Mouse (Mus musculus) right cerebral cortex, adult 18-20 months (tissue): ENCODE measurements at regions not wholly inside any gene's neighbourhood (a gene's known extent, or its start where the extent isn't known, plus 50 kb on each side); places are given as distances from the start of the nearest gene placed in this dataset.
A peak's percentile ranks its signal among the peaks of the same experiment; 100 is the strongest.

Experiments
- DNase-seq: peaks from one replicate; pipeline ENCODE4 v3.0.0; 2022; ENCODE audit warnings: mixed read lengths

DNA sequence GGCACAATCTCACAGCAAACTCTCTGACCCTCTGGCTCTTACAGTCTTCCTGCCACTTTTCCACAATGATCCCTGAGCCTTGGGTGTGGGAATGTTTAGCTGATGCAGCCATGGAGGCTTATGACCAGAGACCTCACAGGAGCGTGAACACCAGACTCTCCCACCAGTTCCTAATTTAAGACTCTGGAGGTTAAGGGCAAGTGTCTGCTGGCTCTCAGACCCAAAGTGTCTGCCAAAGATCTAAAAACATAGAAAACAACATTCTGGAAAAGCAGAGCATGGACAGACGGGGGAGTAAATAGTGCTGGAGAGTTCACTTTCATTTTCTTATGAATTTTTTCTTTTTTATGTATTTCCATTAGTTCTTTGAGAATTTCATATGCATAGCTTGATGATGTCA is 440.7 kb downstream of the Adam3 start:
- no peak for DNase-seq

DNA sequence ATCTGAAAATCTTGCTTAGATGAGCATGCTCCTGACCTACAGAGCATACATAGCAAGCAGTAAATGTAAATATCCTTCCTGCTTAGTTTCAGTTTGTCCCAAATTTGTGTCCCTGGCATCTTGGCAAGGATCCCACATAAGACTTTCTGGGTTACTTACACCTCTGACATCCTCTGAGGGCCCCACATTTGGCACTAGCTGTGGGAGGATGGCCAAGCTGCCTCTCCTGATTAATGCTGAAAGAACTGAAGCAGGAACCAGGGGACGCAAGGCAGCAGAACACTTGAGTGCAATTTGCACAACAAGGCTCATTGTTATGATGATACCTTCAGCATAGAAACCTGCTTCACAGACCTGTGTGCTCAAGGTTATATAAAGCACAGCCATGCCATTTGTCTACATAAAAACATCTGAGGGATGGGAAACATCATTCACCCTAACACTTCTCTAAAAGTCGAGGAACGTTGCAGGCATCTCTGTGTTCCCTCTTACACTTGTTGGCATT is 441.7 kb downstream of the Adam3 start:
- no peak for DNase-seq

DNA sequence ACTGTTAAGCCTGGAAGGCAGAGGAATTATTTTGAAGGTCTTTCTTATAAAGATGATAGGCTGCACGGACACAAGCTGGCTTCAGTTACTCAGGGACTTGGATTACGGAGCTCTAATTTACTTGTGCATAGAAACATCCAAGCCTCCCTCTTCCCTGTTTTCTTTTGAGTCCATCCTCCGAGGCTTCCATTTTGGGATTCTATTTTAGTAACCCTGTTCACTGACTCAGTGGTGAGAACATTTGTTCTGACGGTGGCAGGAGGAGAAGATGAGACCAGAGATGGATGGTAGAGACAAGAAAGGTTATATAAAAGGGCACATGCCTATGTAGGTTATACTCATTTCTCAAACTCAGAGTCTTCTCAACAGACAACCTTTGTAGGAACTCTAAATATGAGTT is 445.4 kb downstream of the Adam3 start:
- peak; percentile 42 for DNase-seq

- no peak for DNase-seq
These were observed 447.3 kb downstream of the Adam3 start for GRCm38 (mm10) chr8:24278391-24278790.

DNA sequence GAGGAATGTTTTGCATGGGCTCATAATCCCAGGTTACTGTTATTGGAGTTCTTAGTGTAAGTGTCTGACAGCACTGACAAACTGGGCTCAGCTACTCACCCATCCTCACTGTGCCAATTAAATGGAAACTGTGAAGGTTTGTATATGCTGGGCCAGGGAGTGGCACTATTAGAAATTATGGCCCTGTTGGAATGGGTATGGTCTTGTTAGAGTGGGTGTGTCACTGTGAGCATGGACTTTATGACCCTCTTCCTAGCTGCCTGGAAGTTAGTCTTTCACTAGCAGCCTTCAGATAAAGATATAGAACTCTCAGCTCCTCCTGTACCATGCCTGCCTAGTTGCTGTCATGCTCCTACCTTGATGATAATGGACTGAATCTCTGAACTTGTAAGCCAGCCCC is 464.3 kb downstream of the Adam3 start:
- DNase-seq, result no peak

GRCm38 (mm10) chr8:24258622-24259021 is 467.0 kb downstream of the Adam3 start:
- DNase-seq, result no peak

- peak; percentile 24 for DNase-seq
These were observed 483.4 kb downstream of the Adam3 start for GRCm38 (mm10) chr8:24242211-24242610.

- DNase-seq, result no peak
These were observed 485.3 kb downstream of the Adam3 start for GRCm38 (mm10) chr8:24240211-24240983.

GRCm38 (mm10) chr8:24234981-24235380 is 490.7 kb downstream of the Adam3 start:
- no peak for DNase-seq

- DNase-seq, result peak; percentile 83
These were observed 497.5 kb downstream of the Adam3 start for GRCm38 (mm10) chr8:24228148-24228547.

DNA sequence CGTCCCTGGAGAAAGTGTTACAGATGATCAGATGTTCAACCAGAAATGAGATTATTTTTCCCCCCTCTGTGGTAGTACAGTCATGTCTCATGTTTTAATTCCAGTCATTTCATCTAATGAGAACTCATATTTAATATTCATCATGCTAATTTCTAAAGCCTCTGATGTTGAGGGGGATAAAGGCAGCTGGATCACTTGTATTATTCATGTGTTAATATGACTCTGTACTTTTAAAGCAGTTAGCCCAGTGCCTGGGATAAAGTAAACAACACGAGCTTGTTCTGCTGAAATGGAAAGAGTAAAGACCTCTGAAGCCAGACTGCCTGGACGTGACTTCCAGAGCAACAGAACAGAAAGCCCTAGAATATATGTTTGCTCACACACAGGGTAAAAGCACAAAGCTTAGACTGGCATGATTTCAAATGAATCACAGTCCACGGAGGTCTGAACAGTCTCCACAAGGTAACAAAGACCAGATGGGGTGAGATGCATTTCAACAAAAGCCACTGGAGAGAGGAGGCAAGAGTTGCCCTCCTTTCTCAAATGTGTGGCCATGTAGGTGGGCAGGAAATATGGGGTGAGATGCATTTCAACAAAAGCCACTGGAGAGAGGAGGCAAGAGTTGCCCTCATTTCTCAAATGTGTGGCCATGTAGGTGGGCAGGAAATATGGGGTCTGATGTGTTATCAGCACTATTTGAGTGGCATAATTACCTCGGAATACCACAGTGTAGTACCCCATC is 498.1 kb downstream of the Adam3 start:
- peak; percentile 25 for DNase-seq

GRCm38 (mm10) chr8:24220222-24220621 is 505.4 kb downstream of the Adam3 start:
- peak; percentile 67 for DNase-seq

GRCm38 (mm10) chr8:24216655-24217054 is 509.0 kb downstream of the Adam3 start:
- DNase-seq, result peak; percentile 69

GRCm38 (mm10) chr8:24215510-24216138 is 510.0 kb downstream of the Adam3 start:
- peak; percentile 26 for DNase-seq

- peak; percentile 63 for DNase-seq
These were observed 511.3 kb downstream of the Adam3 start for GRCm38 (mm10) chr8:24214315-24214714.

DNA sequence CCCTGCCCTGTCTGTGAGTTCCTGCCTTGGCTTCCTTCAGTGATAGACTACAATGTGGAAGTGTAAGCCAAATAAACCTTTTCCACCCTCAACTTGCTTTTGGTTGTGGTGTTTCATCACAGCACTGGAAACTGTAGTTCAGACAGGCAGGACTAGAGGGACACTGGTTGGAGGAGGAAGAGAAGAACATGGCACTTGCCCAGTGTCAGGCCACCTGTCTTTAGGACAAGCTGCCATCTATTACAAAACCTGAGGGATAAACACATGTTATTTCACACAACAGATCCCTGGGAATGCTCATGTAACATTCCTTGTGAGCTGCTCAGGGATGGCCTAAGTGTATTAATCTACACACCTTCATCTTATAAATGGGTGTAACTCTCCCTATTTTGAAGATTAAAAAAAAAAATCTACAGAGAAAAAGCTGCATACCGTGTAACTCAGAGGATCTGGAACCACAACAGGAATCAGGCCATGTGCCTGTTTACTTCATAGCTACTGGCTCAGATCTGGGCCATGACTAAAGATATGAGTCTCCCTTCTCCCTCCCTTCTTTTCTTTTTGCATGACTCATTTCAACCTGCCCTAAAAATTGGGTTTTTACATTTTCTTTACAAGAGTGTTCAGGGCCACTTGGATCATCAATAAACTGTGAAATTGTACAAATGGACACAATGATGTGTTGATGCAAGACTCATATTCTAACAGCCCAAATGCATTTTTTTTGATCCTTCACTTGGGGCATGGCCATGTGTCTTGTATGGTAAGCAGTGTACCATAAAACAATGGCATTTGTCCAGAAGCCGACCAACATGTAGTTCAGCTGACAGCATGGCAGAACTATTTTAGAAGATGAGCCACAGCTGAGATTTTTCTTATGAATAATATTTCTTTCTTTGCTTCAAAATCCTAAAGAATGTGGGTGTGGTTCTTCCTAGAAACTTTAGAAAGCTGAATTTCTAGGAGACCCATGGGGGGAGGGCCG is 513.1 kb downstream of the Adam3 start:
- peak; percentile 40 for DNase-seq

DNA sequence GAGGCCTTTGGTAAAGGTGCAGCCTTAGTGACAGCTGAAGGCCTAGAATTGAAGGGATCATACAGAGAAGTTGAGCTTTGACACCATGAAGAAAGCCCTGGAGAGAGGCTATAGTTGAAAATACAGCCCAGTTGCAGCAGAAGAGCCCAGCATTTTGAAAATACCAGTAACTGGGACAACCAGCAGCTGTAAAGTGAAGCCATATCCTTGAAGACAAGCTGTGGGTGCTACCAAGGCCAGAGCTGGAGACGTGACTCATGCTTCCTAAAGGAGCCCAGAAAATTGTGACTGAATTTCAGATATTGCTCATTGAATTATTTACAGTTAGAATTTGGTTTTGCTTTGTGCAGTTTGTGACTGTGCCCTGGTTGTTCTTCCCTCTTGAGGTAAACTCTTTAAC is 514.6 kb downstream of the Adam3 start:
- peak; percentile 37 for DNase-seq
